Mouse (Mus musculus) cortical plate, adult 2 months (tissue): Measurements from ENCODE around the gene Gne.

ENCODE experiments used
- CTCF ChIP-seq: fragments of 200-500 bp; IDR thresholded peaks from 2 replicates; pipeline ENCODE4 v1.5.1; 2011; ENCODE audit warnings: mild to moderate bottlenecking, control low read depth, low read length; ENCODE audit not compliant: insufficient read depth; ENCODE audit errors: extremely low read depth
- POLR2A ChIP-seq: fragments of 200-500 bp; IDR thresholded peaks from 2 replicates; pipeline ENCODE4 v1.6.1; 2011; ENCODE audit warnings: mild to moderate bottlenecking, low read length, control low read depth; ENCODE audit not compliant: insufficient read depth; ENCODE audit errors: extremely low read depth

DNA sequence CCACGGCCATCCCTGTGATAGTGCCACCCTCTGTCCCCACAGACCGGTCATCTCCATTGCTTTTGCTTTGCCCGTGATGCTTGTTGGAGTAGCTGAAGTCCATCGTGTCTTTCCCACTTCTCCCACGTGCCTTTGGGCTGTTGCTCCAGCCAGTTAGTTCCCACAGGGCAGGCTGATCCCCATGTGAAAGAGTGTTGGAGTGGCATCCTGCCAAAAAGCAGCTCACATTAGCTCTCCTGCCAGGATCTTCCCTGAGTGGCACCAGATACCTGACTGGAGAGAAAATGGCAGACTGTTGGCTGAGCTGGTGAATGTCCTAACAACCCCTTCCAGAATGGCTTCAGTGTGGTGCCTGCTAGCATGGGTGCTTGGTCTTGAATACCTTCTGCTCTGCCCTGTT, 52.5 kb downstream of the Gne start:
- TF ChIP-seq CTCF (no peak), POLR2A (no peak)
